Mouse (Mus musculus) sigmoid colon, adult 10 weeks (tissue): ENCODE results near the gene Ptpra. TPM values are rescaled to one million over a fixed set of nuclear protein-coding genes. Genes with fewer than 3 reads are reported as not detected.

ENCODE experiments used
- polyA plus RNA-seq: library from polyadenylated mRNA; stranded (reverse); fragments of 350-450 nt; fragmentation: Illumina TruSeq; extraction: RNeasy Lipid Tissue Mini Kit (QIAGEN cat#74804); gene quantifications from one replicate; pipeline ENCODE4 v1.2.3, GENCODE M21; 2014; ENCODE audit warnings: low read depth, low replicate concordance

Gene Ptpra
- polyA plus RNA-seq, result 98.7 TPM

GRCm38 (mm10) chr2:130449794-130450433 lies at the start of gene Ptpra:
Ptpra (plus strand) TSS chr2:130450278.

GRCm38 (mm10) chr2:130404939-130405338 lies 45.1 kb upstream of the Ptpra start, which contains the start of the genes Gm28372 and 1700020A23Rik:
Gm28372 (plus strand) TSS chr2:130405239.
1700020A23Rik (plus strand) TSS chr2:130405259.

GRCm38 (mm10) chr2:130406178-130406577 lies 43.9 kb upstream of the Ptpra start, which contains the start of gene Tmem239:
Tmem239 (plus strand) TSS chr2:130406478.

GRCm38 (mm10) chr2:130424126-130424853 lies 25.8 kb upstream of the Ptpra start, which contains the start of the genes Vps16 and Pced1a:
Vps16 (plus strand) TSS chr2:130424339.
Pced1a (minus strand) TSS chr2:130424701.

GRCm38 (mm10) chr2:130563212-130564055 lies 113.4 kb downstream of the Ptpra start, which contains the start of gene Mrps26:
Mrps26 (plus strand) TSS chr2:130563742.

GRCm38 (mm10) chr2:130575873-130576272 lies 125.8 kb downstream of the Ptpra start, which contains the start of gene Oxt:
Oxt (plus strand) TSS chr2:130576173.

GRCm38 (mm10) chr2:130582552-130582951 lies 132.5 kb downstream of the Ptpra start, which contains the start of gene Avp:
Avp (minus strand) TSS chr2:130582554.

Other genes starting within 250 kb of the Ptpra start
- gene Nop56, start 175.8 kb upstream of the Ptpra start, polyA plus RNA-seq, result 64.5 TPM
- 122 TPM for gene Idh3b, start 165.7 kb upstream of the Ptpra start, polyA plus RNA-seq
- not detected for gene Ebf4, start 155.1 kb upstream of the Ptpra start, polyA plus RNA-seq
- 0.28 TPM for gene Cpxm1, start 52.7 kb upstream of the Ptpra start, polyA plus RNA-seq
- gene Gm28372, start 45.0 kb upstream of the Ptpra start, polyA plus RNA-seq, result not detected
- gene 1700020A23Rik, start 45.0 kb upstream of the Ptpra start, polyA plus RNA-seq, result not detected
- not detected for gene Tmem239, start 43.8 kb upstream of the Ptpra start, polyA plus RNA-seq
- gene Vps16, start 25.9 kb upstream of the Ptpra start, polyA plus RNA-seq, result 19.0 TPM
- 6.6 TPM for gene Pced1a, start 25.6 kb upstream of the Ptpra start, polyA plus RNA-seq
- 0.60 TPM for gene Mrps26, start 113.5 kb downstream of the Ptpra start, polyA plus RNA-seq
- gene Oxt, start 125.9 kb downstream of the Ptpra start, polyA plus RNA-seq, result not detected
- gene Avp, start 132.3 kb downstream of the Ptpra start, polyA plus RNA-seq, result not detected
- gene Fastkd5, start 179.7 kb downstream of the Ptpra start, polyA plus RNA-seq, result 15.0 TPM
- 7.4 TPM for gene Ubox5, start 179.8 kb downstream of the Ptpra start, polyA plus RNA-seq
- 9.0 TPM for gene Lzts3, start 192.5 kb downstream of the Ptpra start, polyA plus RNA-seq
- 9.3 TPM for gene Ddrgk1, start 214.4 kb downstream of the Ptpra start, polyA plus RNA-seq
- 38.8 TPM for gene Itpa, start 217.3 kb downstream of the Ptpra start, polyA plus RNA-seq
- not detected for gene Slc4a11, start 247.2 kb downstream of the Ptpra start, polyA plus RNA-seq